17 mouse cellular contexts compared by ENCODE assay signal in the genomic region with DNA sequence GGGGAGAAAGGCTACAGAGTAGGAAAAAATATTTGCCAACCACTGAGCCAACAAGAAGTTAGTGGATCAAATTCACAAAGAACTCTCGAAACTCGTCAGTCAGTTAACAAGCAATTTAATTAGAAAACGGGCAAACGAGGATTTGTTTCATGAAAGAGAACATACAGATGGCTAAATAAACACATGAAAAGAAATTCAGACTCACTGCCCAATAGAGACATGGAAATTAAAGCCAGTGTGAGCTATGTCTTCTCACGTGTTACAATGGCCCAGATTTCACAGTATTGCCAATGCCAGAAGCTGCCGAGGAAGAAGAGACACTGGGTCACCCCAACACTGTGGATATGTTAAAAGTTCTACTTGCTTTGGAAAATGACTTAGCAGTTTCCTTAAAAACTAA.
"Had no signal": no experiment of that assay in that cellular context is flagged by ENCODE, and none has a peak within 500 bp of the region (broad histone marks: within the 10 kb centered on the region; RNA-seq: fewer than 3 reads in every experiment).

No protein-coding gene starts in this region.

- H3K27me3 ChIP-seq: lung, embryonic 15.5 days; megakaryocyte, embryonic 14.5 days; midbrain, embryonic 12.5 days; neural tube, embryonic 12.5 days; stomach, embryonic 15.5 days had no signal

- ATAC-seq: liver, postnatal 0 days; lung, postnatal 0 days had no signal

- H3K36me3 ChIP-seq: midbrain, embryonic 12.5 days; neural tube, embryonic 12.5 days; stomach, embryonic 15.5 days had no signal

- DNase-seq: liver, postnatal 0 days; lung, adult 2 months; lung, postnatal 14 days; lung, postnatal 36 days; midbrain, embryonic 14.5 days; right cerebral cortex, postnatal 14 days; thymus, adult 2 months; thymus, postnatal 25 days; thymus, postnatal 4 days had no signal

- H3K9ac ChIP-seq: liver, postnatal 0 days; lung, embryonic 15.5 days; midbrain, embryonic 12.5 days; neural tube, embryonic 12.5 days; stomach, embryonic 15.5 days had no signal

- H3K4me3 ChIP-seq: lung, embryonic 15.5 days; megakaryocyte, embryonic 14.5 days; midbrain, embryonic 12.5 days; neural tube, embryonic 12.5 days; stomach, embryonic 15.5 days had no signal

- H3K27ac ChIP-seq: lung, embryonic 15.5 days; macrophage; midbrain, embryonic 12.5 days; neural tube, embryonic 12.5 days; stomach, embryonic 15.5 days; stomach, postnatal 0 days had no signal

- H3K9me3 ChIP-seq: lung, embryonic 15.5 days; midbrain, embryonic 12.5 days; neural tube, embryonic 12.5 days; stomach, embryonic 15.5 days had no signal

- H3K4me2 ChIP-seq: lung, embryonic 15.5 days; midbrain, embryonic 12.5 days; neural tube, embryonic 12.5 days; stomach, embryonic 15.5 days had no signal
